9 mouse cellular contexts compared by ENCODE assay signal in genomic region chr17:84498639-84499038, GRCm38 (mm10). TPM values are rescaled to one million over a fixed set of nuclear protein-coding genes. Genes with fewer than 3 reads are reported as not detected.
DNase-seq lines count a peak whose midpoint lies in the region; ATAC-seq lines count a peak whose summit lies in the region.
"Had no signal": no experiment of that assay in that cellular context is flagged by ENCODE, and none has a peak within 500 bp of the region (broad histone marks: within the 10 kb centered on the region; RNA-seq: fewer than 3 reads in every experiment).

No protein-coding gene starts in this region.

- 40% methylated on average over 5 of the region's 5 CpGs for whole genome bisulfite sequencing in hindbrain, embryonic 11.5 days
- WGBS in hindbrain, embryonic 13.5 days, result 36% methylated on average over 5 of the region's 5 CpGs

- no peaks in the 10 kb centered on the region for H3K36me3 ChIP-seq in hindbrain, embryonic 11.5 days (ENCODE audit: control insufficient read depth, insufficient read depth, low read length)
- no peaks in the 10 kb centered on the region for H3K36me3 ChIP-seq in hindbrain, embryonic 13.5 days

- no peak for ATAC-seq in hindbrain, embryonic 11.5 days (ENCODE audit: low FRiP score)
- ATAC-seq in hindbrain, embryonic 13.5 days (ENCODE audit: low FRiP score), result no peak

- H3K9ac ChIP-seq in hindbrain, embryonic 11.5 days (ENCODE audit: low read depth, low read length), result no peak overlapping the region
- no peak overlapping the region for H3K9ac ChIP-seq in hindbrain, embryonic 13.5 days

- peak; percentile 10 for DNase-seq in hindbrain, embryonic 11.5 days (ENCODE audit: low spot score)
- DNase-seq in NIH3T3 (ENCODE audit: low read depth) (peak; percentile 67), liver (no peak)
- peak; percentile 17 for DNase-seq in embryo, embryonic 11 days
- DNase-seq in kidney, postnatal 10 days, result peak; percentile 70
- DNase-seq in left cerebral cortex, postnatal 25 days (ENCODE audit: low spot score in 2 of 2), result no peak
- no peak for DNase-seq in spleen, adult 18-20 months

- no peaks in the 10 kb centered on the region for H3K9me3 ChIP-seq in hindbrain, embryonic 11.5 days (ENCODE audit: control insufficient read depth, low read length)
- no peaks in the 10 kb centered on the region for H3K9me3 ChIP-seq in hindbrain, embryonic 13.5 days

- H3K27me3 ChIP-seq in hindbrain, embryonic 11.5 days (ENCODE audit: control insufficient read depth, insufficient read depth, low read length), result no peaks in the 10 kb centered on the region
- no peaks in the 10 kb centered on the region for H3K27me3 ChIP-seq in hindbrain, embryonic 13.5 days

- intact Hi-C loops in left cerebral cortex, postnatal 25 days (cut with DNase I), result no loop called here

- no peak overlapping the region for H3K4me2 ChIP-seq in hindbrain, embryonic 11.5 days (replicated peaks; ENCODE audit: low read depth, low read length)
- H3K4me2 ChIP-seq in hindbrain, embryonic 13.5 days, result no peak overlapping the region

- H3K27ac ChIP-seq in hindbrain, embryonic 11.5 days (ENCODE audit: low read depth, low read length), result no peak overlapping the region
- H3K27ac ChIP-seq in hindbrain, embryonic 13.5 days, result no peak overlapping the region

- no peak overlapping the region for H3K4me3 ChIP-seq in hindbrain, embryonic 11.5 days (ENCODE audit: low read depth, low read length)
- no peak overlapping the region for H3K4me3 ChIP-seq in hindbrain, embryonic 13.5 days

- no peaks in the 10 kb centered on the region for H3K4me1 ChIP-seq in hindbrain, embryonic 11.5 days (replicated peaks; ENCODE audit: control insufficient read depth, insufficient read depth, low read length)
- H3K4me1 ChIP-seq in hindbrain, embryonic 13.5 days (replicated peaks), result no peaks in the 10 kb centered on the region; the same call in 1 of the 2 replicates

RNA-seq across cellular contexts. Expression of gene Plekhh2, which starts 13.1 kb away (rescaled TPM):
- polyA plus RNA-seq in hindbrain, embryonic 11.5 days (2014; fragmentation: Nextera tagmentation; extraction: Ambion mirVana), result 2.3 and 3.4 TPM in 2 replicates
- 1.9 and 2.1 TPM in 2 replicates for polyA plus RNA-seq in hindbrain, embryonic 13.5 days (2015; fragmentation: Nextera tagmentation; extraction: Ambion mirVana)
- total RNA-seq in left cerebral cortex, postnatal 25 days (2021), result 1 to 10 TPM; 5.0 to 5.4 TPM
- total RNA-seq: common myeloid progenitor, adult 5-6 weeks had no signal

RNA-seq across cellular contexts. Expression of gene Thada, which starts 32.6 kb away (rescaled TPM):
- polyA plus RNA-seq in hindbrain, embryonic 11.5 days (2014; fragmentation: Nextera tagmentation; extraction: Ambion mirVana), result 7.9 and 13.1 TPM in 2 replicates
- polyA plus RNA-seq in hindbrain, embryonic 13.5 days (2015; fragmentation: Nextera tagmentation; extraction: Ambion mirVana), result 6.1 and 8.5 TPM in 2 replicates
- total RNA-seq in left cerebral cortex, postnatal 25 days (2021), result 10 to 100 TPM; 12.7 to 14.5 TPM

Comparison
In these comparisons a context has a peak if more than half of its experiments do, and no peak if none do; other contexts are left out.
1. DNase-seq: peak in hindbrain, embryonic 11.5 days (single experiment), NIH3T3 (single experiment), embryo, embryonic 11 days (single experiment) and kidney, postnatal 10 days (single experiment); none in liver (single experiment), left cerebral cortex, postnatal 25 days (0 of 2) and spleen, adult 18-20 months (0 of 2).